Mouse (Mus musculus) right cerebral cortex, postnatal 14 days (tissue): ENCODE measurements around the gene Wdr86.
"Not testable (repeated sequence)": the region's sequence is repeated elsewhere in the genome, so short reads cannot be mapped to it uniquely, and the experiment has no call there.

Experiments used
- DNase-seq: peaks from one replicate; pipeline ENCODE4 v3.0.0; 2022

Wdr86 gene

GRCm38 (mm10) chr5:24730488-24730871 lies at the start of gene Wdr86:
Wdr86 (minus strand) TSS chr5:24730727.
- no peak for DNase-seq

GRCm38 (mm10) chr5:24779881-24780512 lies 49.5 kb upstream of the Wdr86 start:
- no peak for DNase-seq

GRCm38 (mm10) chr5:24779321-24779720 lies 48.8 kb upstream of the Wdr86 start:
- DNase-seq: no peak

- no peak for DNase-seq
These were observed 48.3 kb upstream of the Wdr86 start for GRCm38 (mm10) chr5:24778843-24779140.

GRCm38 (mm10) chr5:24778082-24778842 lies 47.7 kb upstream of the Wdr86 start:
- no peak for DNase-seq

- DNase-seq: no peak
These were observed 46.2 kb upstream of the Wdr86 start for GRCm38 (mm10) chr5:24776681-24777080.

GRCm38 (mm10) chr5:24774549-24774948 lies 44.0 kb upstream of the Wdr86 start:
- DNase-seq: not testable (repeated sequence)

- DNase-seq: no peak
These were observed 27.3 kb upstream of the Wdr86 start, which contains the start of gene Crygn for GRCm38 (mm10) chr5:24757816-24758215. Crygn (minus strand) TSS chr5:24758008.

- no peak for DNase-seq
These were observed 26.4 kb upstream of the Wdr86 start for GRCm38 (mm10) chr5:24756931-24757330.

- no peak for DNase-seq
These were observed 21.6 kb upstream of the Wdr86 start for GRCm38 (mm10) chr5:24752175-24752498.

GRCm38 (mm10) chr5:24751305-24752174 lies 21.0 kb upstream of the Wdr86 start:
- DNase-seq: peak; percentile 43

- DNase-seq: peak; percentile 86
These were observed 20.1 kb upstream of the Wdr86 start for GRCm38 (mm10) chr5:24750321-24751304.

- no peak for DNase-seq
These were observed 19.2 kb upstream of the Wdr86 start for GRCm38 (mm10) chr5:24749731-24750130.

- no peak for DNase-seq
These were observed 17.0 kb upstream of the Wdr86 start for GRCm38 (mm10) chr5:24747533-24747932.

GRCm38 (mm10) chr5:24743956-24744355 lies 13.4 kb upstream of the Wdr86 start:
- DNase-seq: no peak

GRCm38 (mm10) chr5:24741172-24741885 lies 10.8 kb upstream of the Wdr86 start:
- DNase-seq: no peak

GRCm38 (mm10) chr5:24739141-24739753 lies 8.7 kb upstream of the Wdr86 start:
- peak; percentile 61 for DNase-seq

GRCm38 (mm10) chr5:24738517-24738916 lies 8.0 kb upstream of the Wdr86 start:
- no peak for DNase-seq

- DNase-seq: no peak
These were observed 7.1 kb upstream of the Wdr86 start for GRCm38 (mm10) chr5:24737595-24737994.

GRCm38 (mm10) chr5:24733771-24734426 lies 3.4 kb upstream of the Wdr86 start:
- no peak for DNase-seq

GRCm38 (mm10) chr5:24733134-24733533 lies 2.6 kb upstream of the Wdr86 start:
- DNase-seq: no peak
